Mouse (Mus musculus) limb, embryonic 14.5 days (tissue): ENCODE data around the gene Gins2. TPM values are rescaled to one million over a fixed set of nuclear protein-coding genes. Genes with fewer than 3 reads are reported as not detected.

Experiments used
- ATAC-seq: fragments of 200-750 bp; cut with Nextera tagmentation; 2 replicates; pipeline ENCODE4 v1.8.0; 2017; ENCODE audit warnings: low read depth, moderate number of reproducible peaks, moderate TSS enrichment; ENCODE audit not compliant: low FRiP score
- DNase-seq: peaks from one replicate; pipeline ENCODE4 v3.0.0-alpha.2; 2015; ENCODE audit warnings: low spot score
- H3K27ac ChIP-seq: fragments of 300-500 bp; sonication (generic); replicated peaks from 2 replicates; pipeline ENCODE4 v1.5.1; 2014; ENCODE audit warnings: low read depth, mild to moderate bottlenecking, low read length, moderate library complexity, mixed read lengths
- H3K27me3 ChIP-seq: fragments of 300-500 bp; sonication (generic); 2 replicates; pipeline ENCODE4 v1.6.1; 2014; ENCODE audit warnings: low read length, mixed read lengths; ENCODE audit not compliant: control insufficient read depth, insufficient read depth
- H3K36me3 ChIP-seq: fragments of 300-500 bp; sonication (generic); 2 replicates; pipeline ENCODE4 v1.6.1; 2014; ENCODE audit warnings: mild to moderate bottlenecking, low read length, moderate library complexity, mixed read lengths; ENCODE audit not compliant: control insufficient read depth, insufficient read depth
- H3K4me1 ChIP-seq: fragments of 300-500 bp; sonication (generic); 2 replicates; pipeline ENCODE4 v1.6.1; 2014; ENCODE audit warnings: antibody characterized with exemption, low read length, mixed read lengths; ENCODE audit not compliant: control insufficient read depth, insufficient read depth
- H3K4me2 ChIP-seq: fragments of 300-500 bp; sonication (generic); replicated peaks from 2 replicates; pipeline ENCODE4 v1.6.1; 2014; ENCODE audit warnings: low read depth, mild to moderate bottlenecking, low read length, moderate library complexity; ENCODE audit not compliant: severe bottlenecking
- H3K4me3 ChIP-seq: fragments of 300-500 bp; sonication (generic); replicated peaks from 2 replicates; pipeline ENCODE4 v1.5.1; 2014; ENCODE audit warnings: low read length
- H3K9ac ChIP-seq: fragments of 300-500 bp; sonication (generic); 2 replicates; pipeline ENCODE4 v1.6.1; 2014; ENCODE audit warnings: mild to moderate bottlenecking, low read depth, low read length, moderate library complexity; ENCODE audit not compliant: severe bottlenecking
- H3K9me3 ChIP-seq: fragments of 300-500 bp; sonication (generic); 2 replicates; pipeline ENCODE4 v1.6.1; 2016; ENCODE audit warnings: low read length; ENCODE audit not compliant: control insufficient read depth
- POLR2A ChIP-seq: fragments of 200-500 bp; IDR thresholded peaks from 2 replicates; pipeline ENCODE4 v1.8.0; 2012; ENCODE audit warnings: inconsistent platforms, mild to moderate bottlenecking, moderate library complexity, borderline replicate concordance; ENCODE audit not compliant: insufficient read depth, insufficient read length; ENCODE audit errors: extremely low read depth
- WGBS: fragments of 180-500 bp; shearing (Covaris S2); extraction: QIAGEN DNeasy Blood & Tissue Kit; methylation state at CpG from one replicate; pipeline ENCODE4 v1.1.7; 2014; 5-methylcytosine and 5-hydroxymethylcytosine counted together
- polyA plus RNA-seq, 2 experiments: library from polyadenylated mRNA; depleted of rRNA in 1 of 2; stranded (reverse) in 1 of 2; unstranded in 1 of 2; fragments of >200 nt; fragmentation: Nextera tagmentation in 1 of 2; extraction: Ambion mirVana in 1 of 2; gene quantifications; 2 replicates each; pipeline versions ENCODE4 v1.2.1 to v1.2.3; 2012 to 2014

Gene Gins2
- polyA plus RNA-seq, 2 experiments = 72.3 to 107 TPM

GRCm38 (mm10) chr8:120623608-120624007, 34.5 kb upstream of the Gins2 start:
- 48% methylated on average over 2 of the region's 2 CpGs for WGBS
- no peak overlapping the region for H3K4me3 ChIP-seq
- no peaks in the 10 kb centered on the region for H3K4me1 ChIP-seq
- no peak overlapping the region for H3K27ac ChIP-seq
- TF ChIP-seq POLR2A = no peak
- H3K27me3 ChIP-seq = no peaks in the 10 kb centered on the region
- no peaks in the 10 kb centered on the region for H3K36me3 ChIP-seq
- ATAC-seq = no peak
- no peak for DNase-seq
- H3K4me2 ChIP-seq = no peak overlapping the region
- no peaks in the 10 kb centered on the region for H3K9me3 ChIP-seq
- no peak overlapping the region for H3K9ac ChIP-seq

GRCm38 (mm10) chr8:120622161-120622560, 33.1 kb upstream of the Gins2 start:
- WGBS = 70% methylated on average over 14 of the region's 14 CpGs
- no peak overlapping the region for H3K27ac ChIP-seq
- ATAC-seq (no peak), DNase-seq (no peak)
- no peaks in the 10 kb centered on the region for H3K36me3 ChIP-seq
- H3K9ac ChIP-seq = no peak overlapping the region
- H3K4me1 ChIP-seq = no peaks in the 10 kb centered on the region
- no peak overlapping the region for H3K4me3 ChIP-seq
- no peaks in the 10 kb centered on the region for H3K27me3 ChIP-seq
- no peaks in the 10 kb centered on the region for H3K9me3 ChIP-seq
- no peak overlapping the region for H3K4me2 ChIP-seq
- TF ChIP-seq POLR2A = no peak

GRCm38 (mm10) chr8:120620441-120620840, 31.3 kb upstream of the Gins2 start:
- DNase-seq (no peak), ATAC-seq (no peak)
- H3K4me2 ChIP-seq = no peak overlapping the region
- 53% methylated on average over 7 of the region's 7 CpGs for WGBS
- H3K4me1 ChIP-seq = no peaks in the 10 kb centered on the region
- no peaks in the 10 kb centered on the region for H3K27me3 ChIP-seq
- no peak overlapping the region for H3K9ac ChIP-seq
- no peak overlapping the region for H3K27ac ChIP-seq
- no peak overlapping the region for H3K4me3 ChIP-seq
- TF ChIP-seq POLR2A = no peak
- H3K9me3 ChIP-seq = no peaks in the 10 kb centered on the region
- H3K36me3 ChIP-seq = no peaks in the 10 kb centered on the region

- Histone ChIP-seq H3K27me3 (no peaks in the 10 kb centered on the region), H3K9me3 (no peaks in the 10 kb centered on the region), H3K27ac (no peak overlapping the region), H3K4me3 (no peak overlapping the region), H3K4me2 (no peak overlapping the region), H3K9ac (no peak overlapping the region), H3K4me1 (no peaks in the 10 kb centered on the region), H3K36me3 (no peaks in the 10 kb centered on the region)
- DNase-seq = no peak
- ATAC-seq = no peak
- no peak for TF ChIP-seq POLR2A
- WGBS = 72% methylated on average over 11 of the region's 11 CpGs
Observed at GRCm38 (mm10) chr8:120619235-120620180, 30.4 kb upstream of the Gins2 start.

- Histone ChIP-seq H3K4me2 (no peak overlapping the region; the same call in 1 of the 2 replicates), H3K36me3 (no peaks in the 10 kb centered on the region), H3K27me3 (no peaks in the 10 kb centered on the region), H3K9ac (no peak overlapping the region; the same call in 1 of the 2 replicates), H3K4me1 (no peaks in the 10 kb centered on the region), H3K27ac (no peak overlapping the region), H3K4me3 (no peak overlapping the region), H3K9me3 (no peaks in the 10 kb centered on the region)
- DNase-seq (peak; percentile 73), ATAC-seq (peak; percentile 60; the same call in 1 of the 2 replicates)
- TF ChIP-seq POLR2A = no peak
- WGBS = 2% methylated on average over 6 of the region's 6 CpGs
Observed at GRCm38 (mm10) chr8:120618110-120618509, 29.0 kb upstream of the Gins2 start.
